Mouse (Mus musculus): ENCODE measurements at regions not wholly inside any gene's neighbourhood (a gene's known extent, or its start where the extent isn't known, plus 50 kb on each side); places are given as distances from the start of the nearest gene placed in this dataset.

DNA sequence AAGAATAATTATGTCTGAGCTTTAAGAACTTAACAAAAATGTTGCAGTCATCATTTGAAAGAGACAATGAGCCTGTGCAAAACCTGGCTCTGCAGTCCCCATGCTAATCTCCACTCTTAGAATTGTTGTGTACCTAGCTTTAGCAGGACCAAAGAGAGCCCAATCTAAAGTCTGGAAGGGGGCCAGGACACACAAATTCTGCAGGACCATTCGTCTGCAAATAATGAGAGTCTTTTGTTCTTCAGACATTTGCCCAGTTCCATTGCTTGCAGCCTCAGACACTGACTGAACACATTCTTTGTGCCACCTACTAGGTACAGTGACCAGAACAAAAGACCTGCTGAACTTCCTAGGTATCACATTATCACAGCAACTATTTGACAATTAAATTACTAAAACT, 620.0 kb upstream of the Agtr1b start:
- Histone ChIP-seq H3K4me2 (ENCODE audit: low read depth, severe bottlenecking) (no peak overlapping the region), H3K27me3 (ENCODE audit: control insufficient read depth, insufficient read depth, low read length) (no peaks in the 10 kb centered on the region), H3K9ac (ENCODE audit: low read length) (no peak overlapping the region), H3K4me1 (ENCODE audit: control insufficient read depth, insufficient read depth, low read length) (peaks cover 3% of the 10 kb centered on the region; the same call in 1 of the 2 replicates), H3K36me3 (ENCODE audit: control insufficient read depth, insufficient read depth, low read length) (no peaks in the 10 kb centered on the region), H3K4me3 (ENCODE audit: low read depth, low read length) (no peak overlapping the region), H3K9me3 (ENCODE audit: control insufficient read depth, low read length) (no peaks in the 10 kb centered on the region), H3K27ac (replicated peaks; ENCODE audit: low read depth, low read length) (no peak overlapping the region)
- WGBS, result 22% methylated on average over 1 of the region's 1 CpGs
- ATAC-seq (ENCODE audit: insufficient number of reproducible peaks, low FRiP score, low TSS enrichment, low read depth), result no peak
- DNase-seq (ENCODE audit: low spot score), result no peak

DNA sequence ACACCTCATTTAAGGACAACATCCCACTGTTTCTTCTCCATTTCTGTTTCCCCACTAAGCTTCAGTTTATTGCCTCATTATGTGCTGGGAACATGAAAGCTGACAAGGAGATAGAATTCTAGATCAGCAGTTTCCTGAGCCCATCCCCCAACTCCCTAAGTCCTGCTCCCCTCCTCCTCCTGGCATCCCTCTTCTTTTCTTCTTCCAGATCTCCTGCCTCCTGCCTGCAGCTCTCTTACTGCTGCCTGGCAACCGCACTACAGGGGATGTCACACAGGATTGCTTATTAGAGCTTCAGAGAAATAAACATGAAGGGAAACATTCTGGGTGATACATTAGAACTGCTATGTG, 619.4 kb upstream of the Agtr1b start:
- Histone ChIP-seq H3K9ac (ENCODE audit: low read length) (no peak overlapping the region), H3K9me3 (ENCODE audit: control insufficient read depth, low read length) (no peaks in the 10 kb centered on the region), H3K4me1 (ENCODE audit: control insufficient read depth, insufficient read depth, low read length) (peaks cover 3% of the 10 kb centered on the region; the same call in 1 of the 2 replicates), H3K27me3 (ENCODE audit: control insufficient read depth, insufficient read depth, low read length) (no peaks in the 10 kb centered on the region), H3K27ac (replicated peaks; ENCODE audit: low read depth, low read length) (no peak overlapping the region), H3K4me3 (ENCODE audit: low read depth, low read length) (no peak overlapping the region), H3K4me2 (ENCODE audit: low read depth, severe bottlenecking) (0 out of 2 replicates have a peak overlapping the region, but pooled peaks have one; percentile 12), H3K36me3 (ENCODE audit: control insufficient read depth, insufficient read depth, low read length) (no peaks in the 10 kb centered on the region)
- ATAC-seq (ENCODE audit: insufficient number of reproducible peaks, low FRiP score, low TSS enrichment, low read depth) (no peak), DNase-seq (ENCODE audit: low spot score) (peak; percentile 21)
- 0% methylated on average over 1 of the region's 1 CpGs for WGBS

GRCm38 (mm10) chr3:20985682-20986376, 618.9 kb upstream of the Agtr1b start:
- Histone ChIP-seq H3K4me3 (ENCODE audit: low read depth, low read length) (no peak overlapping the region), H3K4me2 (ENCODE audit: low read depth, severe bottlenecking) (0 out of 2 replicates have a peak overlapping the region, but pooled peaks have one; percentile 12), H3K9ac (ENCODE audit: low read length) (no peak overlapping the region), H3K27ac (replicated peaks; ENCODE audit: low read depth, low read length) (no peak overlapping the region), H3K4me1 (ENCODE audit: control insufficient read depth, insufficient read depth, low read length) (peaks cover 3% of the 10 kb centered on the region; the same call in 1 of the 2 replicates), H3K27me3 (ENCODE audit: control insufficient read depth, insufficient read depth, low read length) (no peaks in the 10 kb centered on the region), H3K9me3 (ENCODE audit: control insufficient read depth, low read length) (no peaks in the 10 kb centered on the region), H3K36me3 (ENCODE audit: control insufficient read depth, insufficient read depth, low read length) (no peaks in the 10 kb centered on the region)
- peak; percentile 25 for DNase-seq (ENCODE audit: low spot score)
- 40% methylated on average over 4 of the region's 4 CpGs for WGBS
- no peak for ATAC-seq (ENCODE audit: insufficient number of reproducible peaks, low FRiP score, low TSS enrichment, low read depth)

- no peak overlapping the region for H3K4me2 ChIP-seq (ENCODE audit: low read depth, severe bottlenecking)
- 11% methylated on average over 1 of the region's 1 CpGs for WGBS
- no peak for ATAC-seq (ENCODE audit: insufficient number of reproducible peaks, low FRiP score, low TSS enrichment, low read depth)
- no peak for DNase-seq (ENCODE audit: low spot score)
- H3K27me3 ChIP-seq (ENCODE audit: control insufficient read depth, insufficient read depth, low read length), result no peaks in the 10 kb centered on the region
- H3K36me3 ChIP-seq (ENCODE audit: control insufficient read depth, insufficient read depth, low read length), result no peaks in the 10 kb centered on the region
- H3K4me3 ChIP-seq (ENCODE audit: low read depth, low read length), result no peak overlapping the region
- peaks cover 3% of the 10 kb centered on the region; the same call in 1 of the 2 replicates for H3K4me1 ChIP-seq (ENCODE audit: control insufficient read depth, insufficient read depth, low read length)
- no peak overlapping the region for H3K9ac ChIP-seq (ENCODE audit: low read length)
- no peak overlapping the region for H3K27ac ChIP-seq (replicated peaks; ENCODE audit: low read depth, low read length)
- no peaks in the 10 kb centered on the region for H3K9me3 ChIP-seq (ENCODE audit: control insufficient read depth, low read length)
Observed at GRCm38 (mm10) chr3:20984146-20984545, 617.2 kb upstream of the Agtr1b start.

DNA sequence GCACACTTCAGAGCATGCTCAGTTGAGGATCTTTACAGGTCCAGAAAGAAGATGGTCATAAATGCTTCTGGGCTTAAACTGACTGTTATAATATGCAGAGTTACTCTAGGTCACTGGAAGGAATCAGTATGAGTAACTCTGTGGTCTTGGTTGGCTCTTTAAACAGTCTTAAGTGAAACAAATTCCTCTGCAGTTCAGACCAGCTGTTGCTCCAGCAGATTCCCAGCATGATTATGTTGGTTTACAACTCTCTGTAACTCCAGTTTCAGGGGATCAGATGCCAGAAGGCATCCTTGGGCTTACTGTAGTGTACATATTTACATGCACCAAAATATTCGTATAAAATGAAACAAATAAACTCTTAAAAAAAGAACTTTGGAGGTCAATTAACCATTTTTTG, 606.1 kb upstream of the Agtr1b start:
- no peak for DNase-seq (ENCODE audit: low spot score)
- Histone ChIP-seq H3K36me3 (ENCODE audit: control insufficient read depth, insufficient read depth, low read length) (no peaks in the 10 kb centered on the region), H3K4me2 (ENCODE audit: low read depth, severe bottlenecking) (no peak overlapping the region), H3K27me3 (ENCODE audit: control insufficient read depth, insufficient read depth, low read length) (no peaks in the 10 kb centered on the region), H3K4me3 (ENCODE audit: low read depth, low read length) (no peak overlapping the region), H3K9ac (ENCODE audit: low read length) (no peak overlapping the region), H3K27ac (replicated peaks; ENCODE audit: low read depth, low read length) (no peak overlapping the region), H3K4me1 (ENCODE audit: control insufficient read depth, insufficient read depth, low read length) (no peaks in the 10 kb centered on the region), H3K9me3 (ENCODE audit: control insufficient read depth, low read length) (no peaks in the 10 kb centered on the region)
- ATAC-seq (ENCODE audit: insufficient number of reproducible peaks, low FRiP score, low TSS enrichment, low read depth), result no peak
- WGBS, result 84% methylated on average over 1 of the region's 1 CpGs
